Mouse (Mus musculus) cerebellum, adult 2 months (tissue): ENCODE data around the gene Sema3d.

Experiments used
- CTCF ChIP-seq: fragments of 200-500 bp; IDR thresholded peaks from 2 replicates; pipeline ENCODE4 v1.5.1; 2011; ENCODE audit warnings: low read depth, mild to moderate bottlenecking, control low read depth, low read length, moderate library complexity, borderline replicate concordance; ENCODE audit not compliant: insufficient read depth
- POLR2A ChIP-seq: fragments of 200-500 bp; IDR thresholded peaks from 2 replicates; pipeline ENCODE4 v1.6.1; 2011; ENCODE audit warnings: low read length, control low read depth, borderline replicate concordance; ENCODE audit not compliant: insufficient read depth

GRCm38 (mm10) chr5:12557889-12558288 lies 174.7 kb downstream of the Sema3d start:
- TF ChIP-seq CTCF: no peak
- no peak for TF ChIP-seq POLR2A
